Mouse (Mus musculus): ENCODE measurements around the gene Ddx19a. TPM values are rescaled to one million over a fixed set of nuclear protein-coding genes. Genes with fewer than 3 reads are reported as not detected.

Gene Ddx19a
- 10.0 and 10.7 TPM in 2 replicates for polyA plus RNA-seq (2015; fragmentation: Nextera tagmentation; extraction: Ambion mirVana)

DNA sequence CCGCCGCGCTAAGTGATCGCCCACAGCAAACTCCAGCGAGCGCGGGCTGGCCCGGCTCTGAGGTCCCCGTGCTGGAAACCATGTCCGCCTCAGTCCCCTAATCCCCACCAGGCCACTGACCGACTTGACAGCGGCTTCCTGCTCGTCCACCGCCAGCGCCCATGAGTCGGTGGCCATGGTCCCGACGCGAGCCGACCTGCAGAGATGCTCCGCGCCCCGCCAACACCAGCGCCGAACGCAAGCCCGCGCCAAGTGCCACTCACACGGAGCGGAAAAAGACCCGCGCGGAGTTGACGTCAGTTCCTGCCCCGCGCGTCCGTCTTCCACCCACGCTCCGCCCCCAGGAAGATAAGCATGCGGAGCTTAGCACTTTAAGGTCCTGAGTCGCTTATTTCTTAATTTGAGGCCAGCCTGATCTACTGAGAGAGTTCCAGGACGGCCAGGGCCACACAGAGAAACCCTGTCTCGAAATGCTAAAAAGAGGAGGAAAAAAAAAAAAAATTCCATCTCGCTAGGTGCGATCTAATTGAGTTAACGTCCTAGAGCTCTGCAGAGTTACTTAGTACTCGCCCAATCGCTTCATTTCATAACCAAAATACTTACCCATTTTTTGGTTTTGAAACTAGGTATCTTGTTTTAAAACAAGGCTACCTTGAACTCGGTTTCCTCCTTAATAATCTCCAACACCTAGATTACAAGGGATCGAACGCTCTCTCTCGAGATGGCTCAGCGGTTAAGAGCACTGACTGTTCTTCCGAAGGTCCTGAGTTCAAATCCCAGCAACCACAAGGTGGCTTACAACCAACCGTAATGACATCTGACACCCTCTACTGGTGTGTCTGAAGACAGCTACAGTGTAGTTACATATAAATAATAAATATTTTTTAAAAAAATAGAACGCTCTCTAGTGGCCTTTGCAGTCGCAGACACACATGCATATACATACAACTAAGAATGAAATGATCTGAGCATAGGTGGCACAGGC is at the start of gene Ddx19a:
TSS of gene Ddx19a (minus strand) at position 254 of the 985 bp plus-strand sequence.

DNA sequence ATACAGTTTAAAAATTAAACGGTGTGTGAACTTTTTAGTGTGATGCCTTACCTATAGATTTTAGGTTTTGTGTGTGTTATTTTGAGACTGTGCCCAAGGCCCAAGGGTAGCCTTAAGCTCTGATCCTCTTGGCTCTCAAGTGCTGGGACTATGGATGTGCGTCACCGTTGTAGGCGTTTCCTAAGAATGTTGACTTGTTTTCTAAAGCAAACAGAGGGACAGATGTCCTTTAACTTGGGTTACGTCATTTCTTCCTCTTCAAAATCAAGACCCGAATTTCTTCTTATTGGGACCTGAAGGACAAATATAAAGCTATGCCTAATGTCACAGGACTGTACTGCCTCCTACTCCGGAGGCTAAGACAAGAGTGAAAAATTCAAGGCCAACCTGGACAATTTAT is 35.3 kb upstream of the Ddx19a start, which contains the start of gene Aars:
TSS of gene Aars (plus strand) at position 229 of the 400 bp plus-strand sequence.

DNA sequence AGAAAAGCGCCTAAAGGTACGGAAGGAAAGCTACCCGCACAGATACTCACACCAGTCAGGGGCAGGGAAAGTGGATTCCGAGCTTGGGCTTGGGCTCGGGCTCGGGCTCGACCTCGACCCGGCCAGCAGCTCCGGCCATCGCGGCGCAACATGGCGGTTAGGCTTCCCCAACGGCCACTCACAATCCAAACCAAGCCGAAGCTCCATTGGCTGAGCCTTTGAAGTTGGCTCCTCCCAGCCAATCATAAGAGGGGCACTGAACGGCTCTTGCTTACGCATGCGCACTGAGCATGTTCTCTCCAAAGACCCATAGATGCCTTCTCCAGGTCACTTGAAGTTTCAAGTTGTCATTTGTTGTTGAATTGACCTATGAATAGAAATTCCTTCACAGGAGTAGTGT is 34.0 kb upstream of the Ddx19a start, which contains the start of gene Ddx19b:
TSS of gene Ddx19b (minus strand) at position 180 of the 400 bp plus-strand sequence.

Small RNA genes within 50 kb of the gene (microRNA-seq; reads per million reads assigned to microRNA genes)
- gene Gm24103 (ENCODE audit: borderline replicate concordance, insufficient number of aligned reads) (not detected), gene Mir3473d (ENCODE audit: borderline replicate concordance, insufficient number of aligned reads) (not detected)

Other genes with a start within 250 kb of the Ddx19a start
- 5.5 and 8.3 TPM in 2 replicates for gene Il34, start 191.9 kb downstream of the Ddx19a start, polyA plus RNA-seq (2015; fragmentation: Nextera tagmentation; extraction: Ambion mirVana)
- gene Cog4, start 151.2 kb downstream of the Ddx19a start, polyA plus RNA-seq (2015; fragmentation: Nextera tagmentation; extraction: Ambion mirVana) = 45.2 and 62.4 TPM in 2 replicates
- 30.9 and 48.4 TPM in 2 replicates for gene Sf3b3, start 151.0 kb downstream of the Ddx19a start, polyA plus RNA-seq (2015; fragmentation: Nextera tagmentation; extraction: Ambion mirVana)
- 3.1 and 4.3 TPM in 2 replicates for gene Fuk, start 95.3 kb downstream of the Ddx19a start, polyA plus RNA-seq (2015; fragmentation: Nextera tagmentation; extraction: Ambion mirVana)
- 15.9 and 17.3 TPM in 2 replicates for gene St3gal2, start 77.9 kb downstream of the Ddx19a start, polyA plus RNA-seq (2015; fragmentation: Nextera tagmentation; extraction: Ambion mirVana)
- 2.0 and 2.9 TPM in 2 replicates for gene Ddx19b, start 34.0 kb upstream of the Ddx19a start, polyA plus RNA-seq (2015; fragmentation: Nextera tagmentation; extraction: Ambion mirVana)
- 28.0 and 57.3 TPM in 2 replicates for gene Aars, start 35.3 kb upstream of the Ddx19a start, polyA plus RNA-seq (2015; fragmentation: Nextera tagmentation; extraction: Ambion mirVana)
- 15.1 and 20.4 TPM in 2 replicates for gene Exosc6, start 58.5 kb upstream of the Ddx19a start, polyA plus RNA-seq (2015; fragmentation: Nextera tagmentation; extraction: Ambion mirVana)
- 0.20 and 2.9 TPM in 2 replicates for gene Clec18a, start 94.6 kb upstream of the Ddx19a start, polyA plus RNA-seq (2015; fragmentation: Nextera tagmentation; extraction: Ambion mirVana)
- gene Pdpr, start 96.8 kb upstream of the Ddx19a start, polyA plus RNA-seq (2015; fragmentation: Nextera tagmentation; extraction: Ambion mirVana) = 6.0 and 8.8 TPM in 2 replicates